Mouse (Mus musculus) liver, embryonic 14.5 days (tissue): Measurements from ENCODE around the gene Slc30a4. TPM values are rescaled to one million over a fixed set of nuclear protein-coding genes. Genes with fewer than 3 reads are reported as not detected.

ENCODE experiments used
- ATAC-seq: fragments of 200-750 bp; cut with Nextera tagmentation; 2 replicates; pipeline ENCODE4 v1.8.0; 2017; ENCODE audit warnings: moderate number of reproducible peaks, mild to moderate bottlenecking, moderate library complexity; ENCODE audit not compliant: insufficient read depth
- DNase-seq, 3 experiments: peaks; one replicate each; pipeline ENCODE4 v3.0.0-alpha.2; 2012 to 2013; ENCODE audit warnings: low read depth in 3 of 3, low spot score in 3 of 3
- H3K27ac ChIP-seq: fragments of 300-500 bp; sonication (generic); 2 replicates; pipeline ENCODE4 v1.5.1; 2014; ENCODE audit warnings: moderate library complexity, mild to moderate bottlenecking, control low read depth, inconsistent platforms
- H3K27me3 ChIP-seq: fragments of 300-500 bp; sonication (generic); 2 replicates; pipeline ENCODE4 v1.6.1; 2014; ENCODE audit warnings: mild to moderate bottlenecking, low read length, moderate library complexity; ENCODE audit not compliant: control insufficient read depth, insufficient read depth
- H3K36me3 ChIP-seq: fragments of 300-500 bp; sonication (generic); replicated peaks from 2 replicates; pipeline ENCODE4 v1.6.1; 2014; ENCODE audit warnings: low read depth; ENCODE audit not compliant: control insufficient read depth, insufficient read depth
- H3K4me1 ChIP-seq, 2 experiments: fragments of 200-500 bp in 1 of 2; fragments of 300-500 bp in 1 of 2; sonication (generic) in 1 of 2; replicated peaks; 2 replicates each; pipeline ENCODE4 v1.6.1; 2012 to 2014; ENCODE audit warnings: antibody characterized with exemption in 1 of 2, inconsistent platforms in 1 of 2, low read length in 1 of 2; ENCODE audit not compliant: control insufficient read depth in 2 of 2, insufficient read depth in 2 of 2
- H3K4me2 ChIP-seq: fragments of 300-500 bp; sonication (generic); 2 replicates; pipeline ENCODE4 v1.6.1; 2014; ENCODE audit warnings: low read depth, mild to moderate bottlenecking, control low read depth, moderate library complexity
- H3K4me3 ChIP-seq, 2 experiments: fragments of 200-500 bp in 1 of 2; fragments of 300-500 bp in 1 of 2; sonication (generic) in 1 of 2; 2 replicates each; pipeline ENCODE4 v1.5.1; 2012 to 2014; ENCODE audit warnings: low read depth in 2 of 2, low read length in 2 of 2, mild to moderate bottlenecking in 2 of 2, control low read depth in 1 of 2, inconsistent platforms in 1 of 2, moderate library complexity in 1 of 2; ENCODE audit not compliant: insufficient read depth in 1 of 2
- H3K9ac ChIP-seq: fragments of 300-500 bp; sonication (generic); replicated peaks from 2 replicates; pipeline ENCODE4 v1.6.1; 2014; ENCODE audit warnings: mild to moderate bottlenecking, control low read depth, moderate library complexity
- H3K9me3 ChIP-seq: fragments of 300-500 bp; sonication (generic); 2 replicates; pipeline ENCODE4 v1.6.1; 2016; ENCODE audit warnings: low read length, mixed read lengths; ENCODE audit not compliant: control insufficient read depth
- CTCF ChIP-seq: IDR thresholded peaks from 2 replicates; pipeline ENCODE4 v1.5.1; 2016; ENCODE audit warnings: antibody characterized with exemption, low read depth, control low read depth
- EP300 ChIP-seq: IDR thresholded peaks from 2 replicates; pipeline ENCODE4 v1.6.1; 2016; ENCODE audit warnings: antibody characterized with exemption, low read depth
- WGBS: fragments of 180-500 bp; shearing (Covaris S2); extraction: QIAGEN DNeasy Blood & Tissue Kit; methylation state at CpG from one replicate; pipeline ENCODE4 v1.1.7; 2014; ENCODE audit not compliant: insufficient replicate concordance; 5-methylcytosine and 5-hydroxymethylcytosine counted together
- polyA plus RNA-seq, 2 experiments: library from polyadenylated mRNA; depleted of rRNA in 1 of 2; stranded (reverse) in 1 of 2; unstranded in 1 of 2; fragments of >200 nt; fragmentation: Nextera tagmentation in 1 of 2; extraction: Ambion mirVana in 1 of 2; gene quantifications; 2 replicates each; pipeline versions ENCODE4 v1.2.1 to v1.2.3; 2012 to 2014

Gene Slc30a4
- polyA plus RNA-seq, 2 experiments = 0.81 to 1.5 TPM

DNA sequence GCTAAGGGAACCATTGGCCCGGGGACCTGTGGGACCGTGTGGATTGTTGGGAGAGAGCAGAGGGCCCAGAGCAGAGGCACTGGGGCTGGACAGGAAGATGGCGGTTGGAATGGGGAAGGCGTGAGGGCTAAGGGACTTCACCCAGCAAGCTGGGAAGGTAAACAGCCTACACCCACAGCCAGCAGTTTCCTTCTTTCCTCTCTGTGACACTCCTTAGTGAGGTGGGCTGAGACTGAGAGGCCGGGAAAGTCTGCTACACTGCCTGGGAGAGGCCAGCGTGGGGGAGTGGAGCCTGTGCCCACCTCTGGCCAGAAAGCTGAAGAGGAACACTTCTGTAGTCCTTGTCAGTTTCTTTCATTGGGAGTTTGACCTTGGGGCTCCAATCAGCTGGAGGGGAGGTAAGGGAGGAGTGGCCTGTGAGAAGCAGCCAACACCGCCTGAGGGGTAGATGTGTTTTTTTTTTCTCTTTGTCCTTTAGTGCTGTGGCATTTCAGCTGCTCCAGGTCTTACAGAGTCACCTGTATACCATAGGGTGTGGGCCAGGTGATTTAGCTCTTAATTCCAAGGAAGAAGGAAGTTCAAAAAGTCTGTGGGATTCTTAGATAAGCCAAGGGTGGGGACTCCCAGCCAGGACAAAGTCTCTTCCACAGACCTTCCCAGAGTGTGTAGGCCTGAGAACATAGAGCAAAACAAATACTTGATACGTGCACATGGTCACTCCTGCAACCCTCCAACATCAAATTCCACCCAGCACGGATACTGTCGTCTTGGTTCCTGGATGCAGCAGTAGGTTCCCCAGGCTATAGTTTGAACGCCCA is 44.5 kb downstream of the Slc30a4 start:
- ATAC-seq = no peak
- Histone ChIP-seq H3K36me3 (no peaks in the 10 kb centered on the region), H3K27me3 (no peaks in the 10 kb centered on the region), H3K9ac (no peak overlapping the region), H3K9me3 (no peaks in the 10 kb centered on the region), H3K27ac (no peak overlapping the region), H3K4me3 (no peak overlapping the region), H3K4me1 (no peaks in the 10 kb centered on the region), H3K4me2 (no peak overlapping the region)
- no peak for DNase-seq
- 55% methylated on average over 11 of the region's 11 CpGs for WGBS
- TF ChIP-seq CTCF (no peak), EP300 (no peak)

DNA sequence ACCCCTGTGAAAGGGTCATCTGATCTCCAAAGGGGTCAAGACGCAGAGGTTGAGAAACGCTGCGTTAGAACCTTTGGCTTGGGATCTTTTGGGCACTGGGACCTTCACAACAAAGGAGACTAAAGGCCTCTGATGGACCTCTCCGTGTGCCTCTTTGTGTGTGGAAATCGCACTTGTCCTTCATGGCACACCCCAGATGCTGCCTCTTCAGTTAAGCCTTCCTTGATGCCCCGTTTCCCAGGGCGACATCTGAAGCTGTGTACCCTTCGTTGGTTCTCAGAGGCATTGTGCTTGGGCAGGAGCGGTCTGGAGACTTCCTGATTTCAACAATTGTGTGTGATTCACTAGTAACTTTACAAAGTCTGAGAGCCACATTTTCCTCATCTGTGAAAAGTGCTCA is 45.7 kb downstream of the Slc30a4 start:
- Histone ChIP-seq H3K27me3 (no peaks in the 10 kb centered on the region), H3K27ac (no peak overlapping the region), H3K4me1 (no peaks in the 10 kb centered on the region), H3K9me3 (no peaks in the 10 kb centered on the region), H3K4me3 (no peak overlapping the region), H3K4me2 (no peak overlapping the region), H3K9ac (no peak overlapping the region), H3K36me3 (no peaks in the 10 kb centered on the region)
- 51% methylated on average over 9 of the region's 9 CpGs for WGBS
- ATAC-seq = no peak
- no peak for DNase-seq
- TF ChIP-seq CTCF = no peak
- TF ChIP-seq EP300 = no peak

DNA sequence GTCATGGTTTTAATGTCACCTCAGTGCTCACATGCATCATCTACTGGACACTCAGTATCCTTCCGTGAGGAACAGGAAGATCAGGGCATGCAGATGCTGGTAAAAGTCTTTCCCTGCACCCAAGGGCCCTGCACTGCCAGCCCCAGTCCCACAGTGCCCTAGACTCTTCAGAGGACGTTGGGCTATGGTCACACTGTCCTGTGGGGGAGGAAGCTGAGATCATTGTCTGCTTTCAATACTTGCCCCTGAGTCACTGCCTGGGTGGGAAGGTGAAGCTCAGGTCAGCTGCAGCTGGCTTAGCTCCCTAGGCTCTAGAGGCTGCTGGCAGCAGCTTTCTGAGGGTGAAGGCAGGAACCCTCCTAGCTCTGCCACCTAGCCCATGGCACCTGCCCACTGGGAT is 46.4 kb downstream of the Slc30a4 start:
- no peak overlapping the region for H3K4me3 ChIP-seq
- no peak overlapping the region for H3K4me2 ChIP-seq
- no peaks in the 10 kb centered on the region for H3K27me3 ChIP-seq
- H3K36me3 ChIP-seq = no peaks in the 10 kb centered on the region
- no peaks in the 10 kb centered on the region for H3K9me3 ChIP-seq
- DNase-seq (no peak), ATAC-seq (no peak)
- no peaks in the 10 kb centered on the region for H3K4me1 ChIP-seq
- no peak overlapping the region for H3K27ac ChIP-seq
- H3K9ac ChIP-seq = no peak overlapping the region
- TF ChIP-seq EP300 (no peak), CTCF (no peak)
- 27% methylated on average over 2 of the region's 2 CpGs for WGBS

DNA sequence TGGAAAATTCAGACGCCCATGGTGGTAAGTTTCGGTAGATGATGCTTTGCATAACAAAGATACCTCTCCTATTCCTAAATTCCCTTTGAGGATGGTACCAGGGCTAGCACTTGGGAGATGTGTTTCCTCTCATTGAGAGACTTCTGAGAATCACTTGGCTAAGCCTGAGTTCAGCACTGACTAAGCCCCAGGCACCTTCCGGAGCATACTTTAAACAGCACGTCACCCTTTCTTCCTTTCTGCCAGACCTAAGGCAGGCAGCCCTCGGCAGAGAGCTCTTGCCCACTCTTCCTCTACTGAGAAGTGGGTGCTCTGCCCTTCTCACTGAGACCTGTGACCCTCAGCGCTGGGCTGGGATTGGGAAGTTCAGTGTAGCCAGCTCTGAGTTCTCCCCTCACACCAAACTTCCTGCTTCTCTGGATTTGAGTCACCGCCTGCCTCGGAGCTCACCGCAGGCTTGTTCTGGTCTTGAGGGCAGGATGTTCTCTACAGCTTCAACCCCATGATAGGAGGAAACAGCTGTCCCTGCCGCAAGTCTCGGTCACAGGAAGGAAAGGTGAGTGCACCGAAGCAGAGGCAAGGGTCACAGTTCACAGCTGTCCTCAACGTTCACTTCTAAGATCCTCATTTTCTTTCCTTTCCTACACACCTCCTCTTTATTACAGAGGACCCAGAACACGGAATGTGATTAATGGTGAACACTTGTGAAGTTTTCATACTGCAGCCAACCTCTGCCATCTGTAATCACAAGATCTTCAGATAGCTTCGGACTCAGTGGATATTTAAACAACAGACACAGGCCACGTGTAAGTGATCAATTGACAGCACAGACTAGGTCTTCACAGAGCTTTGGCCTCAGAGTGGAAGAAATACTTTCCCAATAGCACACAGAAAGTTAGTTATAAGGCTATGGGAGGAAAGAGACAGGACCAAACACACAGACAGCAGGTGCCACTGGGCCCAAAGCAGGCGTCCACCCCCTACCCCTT is 50.1 kb downstream of the Slc30a4 start:
- no peak for DNase-seq
- no peak overlapping the region for H3K4me2 ChIP-seq
- WGBS = 12% methylated on average over 17 of the region's 17 CpGs
- no peak for TF ChIP-seq EP300
- no peak for TF ChIP-seq CTCF
- H3K9ac ChIP-seq = no peak overlapping the region
- H3K27me3 ChIP-seq = no peaks in the 10 kb centered on the region
- H3K9me3 ChIP-seq = no peaks in the 10 kb centered on the region
- no peak overlapping the region for H3K27ac ChIP-seq
- H3K36me3 ChIP-seq = no peaks in the 10 kb centered on the region
- ATAC-seq = no peak
- H3K4me3 ChIP-seq = no peak overlapping the region
- H3K4me1 ChIP-seq = no peaks in the 10 kb centered on the region

DNA sequence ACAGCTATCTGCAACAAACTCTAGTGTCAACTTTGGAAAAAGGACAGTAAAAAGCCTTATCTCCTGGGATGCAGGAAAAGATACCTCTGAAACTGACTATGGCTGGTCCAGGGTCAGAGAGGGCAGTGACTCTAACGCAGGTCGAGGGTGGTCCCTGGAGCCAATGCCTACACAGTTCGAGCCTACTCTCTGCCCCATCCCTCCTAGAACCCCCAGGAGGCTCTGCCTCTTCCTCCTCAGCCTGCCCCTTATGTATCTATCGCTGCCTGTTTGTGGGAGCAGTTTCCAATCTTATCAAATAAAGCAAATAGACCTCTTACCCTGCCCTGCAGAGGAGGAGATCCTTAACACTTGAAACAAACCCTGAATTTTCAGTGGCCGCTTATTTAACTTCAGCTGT is 63.8 kb downstream of the Slc30a4 start:
- Histone ChIP-seq H3K36me3 (no peaks in the 10 kb centered on the region), H3K4me3 (no peak overlapping the region), H3K4me1 (no peaks in the 10 kb centered on the region), H3K9ac (no peak overlapping the region), H3K27ac (no peak overlapping the region), H3K27me3 (peaks cover 8% of the 10 kb centered on the region; the same call in 1 of the 2 replicates), H3K4me2 (no peak overlapping the region), H3K9me3 (no peaks in the 10 kb centered on the region)
- 40% methylated on average over 5 of the region's 5 CpGs for WGBS
- TF ChIP-seq EP300 = no peak
- TF ChIP-seq CTCF = no peak
- DNase-seq (no peak), ATAC-seq (no peak)
